Mouse (Mus musculus) layer of hippocampus, postnatal 25 days (tissue): ENCODE data around the gene Abcg4. TPM values are rescaled to one million over a fixed set of nuclear protein-coding genes. Genes with fewer than 3 reads are reported as not detected.

Experiments
- DNase-seq, 2 experiments: peaks; one replicate each; pipeline ENCODE4 v3.0.0; 2022; ENCODE audit warnings: mixed read lengths in 2 of 2, low spot score in 1 of 2; ENCODE audit errors: extremely low spot score in 1 of 2
- total RNA-seq, 2 experiments: library from RNA; stranded (reverse); gene quantifications; 2 replicates each; pipeline ENCODE4 v1.2.3; 2021

Abcg4 gene
- total RNA-seq, 2 experiments from 2014 or later, result 65.0 to 79.6 TPM

GRCm38 (mm10) chr9:44287003-44287400 lies 1.4 kb downstream of the Abcg4 start:
- peak in 1 of 2 experiments; percentile 35 for DNase-seq

GRCm38 (mm10) chr9:44286256-44286850 lies 2.1 kb downstream of the Abcg4 start:
- no peak for DNase-seq

- DNase-seq, result no peak
These were observed 5.2 kb downstream of the Abcg4 start for GRCm38 (mm10) chr9:44283183-44283582.

- DNase-seq, result no peak
These were observed 18.4 kb downstream of the Abcg4 start for GRCm38 (mm10) chr9:44269973-44270372.

GRCm38 (mm10) chr9:44269077-44269476 lies 19.3 kb downstream of the Abcg4 start:
- peak in 1 of 2 experiments; percentile 39 for DNase-seq

- DNase-seq, result no peak
These were observed 20.0 kb downstream of the Abcg4 start, which contains the start of gene Nlrx1 for GRCm38 (mm10) chr9:44268432-44268831. Nlrx1 (minus strand) TSS chr9:44268599.

- DNase-seq, result peak; percentile 79 to 80
These were observed 20.4 kb downstream of the Abcg4 start for GRCm38 (mm10) chr9:44268027-44268360.

GRCm38 (mm10) chr9:44267319-44268026 lies 20.9 kb downstream of the Abcg4 start:
- peak in 1 of 2 experiments; percentile 33 for DNase-seq

- DNase-seq, result no peak
These were observed 21.8 kb downstream of the Abcg4 start for GRCm38 (mm10) chr9:44266478-44267226.

GRCm38 (mm10) chr9:44261388-44261787 lies 27.0 kb downstream of the Abcg4 start:
- no peak for DNase-seq

GRCm38 (mm10) chr9:44259014-44259413 lies 29.4 kb downstream of the Abcg4 start:
- DNase-seq, result no peak

GRCm38 (mm10) chr9:44256213-44256612 lies 32.2 kb downstream of the Abcg4 start:
- DNase-seq, result no peak

- no peak for DNase-seq
These were observed 33.3 kb downstream of the Abcg4 start for GRCm38 (mm10) chr9:44255136-44255521.

- no peak for DNase-seq
These were observed 33.8 kb downstream of the Abcg4 start for GRCm38 (mm10) chr9:44254508-44255135.

- no peak for DNase-seq
These were observed 35.0 kb downstream of the Abcg4 start for GRCm38 (mm10) chr9:44253441-44253840.

- no peak for DNase-seq
These were observed 37.1 kb downstream of the Abcg4 start, which contains the start of gene Pdzd3 for GRCm38 (mm10) chr9:44251314-44251713. Pdzd3 (minus strand) TSS chr9:44251471.

- DNase-seq, result peak in 1 of 2 experiments; percentile 26
These were observed 38.0 kb downstream of the Abcg4 start for GRCm38 (mm10) chr9:44250445-44250844.

- peak; percentile 40 to 57 for DNase-seq
These were observed 39.0 kb downstream of the Abcg4 start for GRCm38 (mm10) chr9:44249181-44250146.

GRCm38 (mm10) chr9:44247907-44248306 lies 40.5 kb downstream of the Abcg4 start:
- DNase-seq, result no peak

- no peak for DNase-seq
These were observed 44.8 kb downstream of the Abcg4 start for GRCm38 (mm10) chr9:44243621-44244020.
